Mouse (Mus musculus) liver, adult 2 months (tissue): Measurements from ENCODE around the gene Ak8. TPM values are rescaled to one million over a fixed set of nuclear protein-coding genes. Genes with fewer than 3 reads are reported as not detected.

ENCODE experiments used
- DNase-seq: peaks from one replicate; pipeline ENCODE4 v3.0.0-alpha.2; 2011; ENCODE audit warnings: low read depth, low spot score; ENCODE audit errors: extremely low read depth
- H3K27ac ChIP-seq: fragments of 200-500 bp; replicated peaks from 2 replicates; pipeline ENCODE4 v1.5.1; 2012; ENCODE audit warnings: low read depth, mild to moderate bottlenecking, control low read depth, inconsistent platforms, low read length; ENCODE audit not compliant: insufficient read depth
- H3K27me3 ChIP-seq: fragments of 200-500 bp; 2 replicates; pipeline ENCODE4 v1.6.1; 2012; ENCODE audit warnings: mild to moderate bottlenecking, moderate library complexity, low read length, inconsistent platforms; ENCODE audit not compliant: control insufficient read depth, insufficient read depth
- H3K36me3 ChIP-seq: fragments of 200-500 bp; 2 replicates; pipeline ENCODE4 v1.6.1; 2012; ENCODE audit warnings: low read length, inconsistent platforms; ENCODE audit not compliant: control insufficient read depth, insufficient read depth
- H3K4me1 ChIP-seq: fragments of 200-500 bp; 2 replicates; pipeline ENCODE4 v1.6.1; 2011; ENCODE audit warnings: low read length; ENCODE audit not compliant: control insufficient read depth, insufficient read depth
- H3K4me3 ChIP-seq: fragments of 200-500 bp; 2 replicates; pipeline ENCODE4 v1.5.1; 2011; ENCODE audit warnings: low read depth, mild to moderate bottlenecking, control low read depth, low read length, moderate library complexity; ENCODE audit not compliant: insufficient read depth
- H3K79me2 ChIP-seq: fragments of 200-500 bp; 2 replicates; pipeline ENCODE4 v1.6.1; 2012; ENCODE audit warnings: inconsistent platforms, mild to moderate bottlenecking, low read length, moderate library complexity; ENCODE audit not compliant: control insufficient read depth, insufficient read depth
- H3K9ac ChIP-seq: fragments of 200-500 bp; 2 replicates; pipeline ENCODE4 v1.6.1; 2012; ENCODE audit warnings: low read depth, mild to moderate bottlenecking, control low read depth, inconsistent platforms, low read length
- CTCF ChIP-seq: fragments of 200-500 bp; IDR thresholded peaks from 2 replicates; pipeline ENCODE4 v1.5.1; 2011; ENCODE audit warnings: low read depth, low read length, control low read depth
- POLR2A ChIP-seq: fragments of 200-500 bp; IDR thresholded peaks from 2 replicates; pipeline ENCODE4 v1.6.1; 2011; ENCODE audit warnings: low read length, control low read depth; ENCODE audit not compliant: insufficient read depth; ENCODE audit errors: extremely low read depth
- WGBS: fragments of 180-500 bp; shearing (Covaris S2); methylation state at CpG from one replicate; pipeline ENCODE4 v1.1.7; 2018; 5-methylcytosine and 5-hydroxymethylcytosine counted together
- polyA plus RNA-seq: library from polyadenylated mRNA; depleted of rRNA; stranded (reverse); fragments of >200 nt; gene quantifications from 2 replicates; pipeline ENCODE4 v1.2.3, GENCODE M21; 2012
- total RNA-seq: library from RNA; depleted of rRNA; stranded (reverse); fragments of >200 nt; gene quantifications from 2 replicates; pipeline ENCODE4 v1.2.3, GENCODE M21; 2014

Gene Ak8
- total and polyA plus RNA-seq, 2 experiments = 0.09 TPM; not detected in 1

DNA sequence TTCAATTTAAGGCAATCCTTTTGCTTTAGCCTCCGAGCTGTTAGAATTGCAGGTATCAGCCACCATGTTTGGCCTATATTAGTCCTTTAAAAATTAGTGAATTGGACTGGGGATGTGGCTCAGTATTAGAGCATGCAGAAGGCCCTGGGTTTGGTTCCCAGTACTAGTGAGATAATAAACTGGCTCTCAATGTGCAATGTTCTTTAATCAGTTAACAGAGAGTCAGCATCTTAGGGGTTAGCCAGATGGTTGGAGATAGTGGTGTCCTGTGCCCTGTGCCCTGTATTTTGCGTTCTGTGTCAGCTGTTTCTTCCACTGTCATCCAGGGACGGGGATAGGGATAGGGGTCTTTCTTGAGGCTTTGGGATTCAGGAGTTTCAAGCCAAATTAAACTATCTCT is 37.1 kb upstream of the Ak8 start:
- DNase-seq = no peak
- H3K27me3 ChIP-seq = no peaks in the 10 kb centered on the region
- H3K79me2 ChIP-seq = no peaks in the 10 kb centered on the region
- TF ChIP-seq CTCF (no peak), POLR2A (no peak)
- peaks cover 2% of the 10 kb centered on the region; the same call in 1 of the 2 replicates for H3K4me1 ChIP-seq
- H3K27ac ChIP-seq = no peak overlapping the region
- H3K36me3 ChIP-seq = peaks cover 55% of the 10 kb centered on the region
- no peak overlapping the region for H3K9ac ChIP-seq
- H3K4me3 ChIP-seq = no peak overlapping the region
- 97% methylated on average over 3 of the region's 3 CpGs for WGBS

DNA sequence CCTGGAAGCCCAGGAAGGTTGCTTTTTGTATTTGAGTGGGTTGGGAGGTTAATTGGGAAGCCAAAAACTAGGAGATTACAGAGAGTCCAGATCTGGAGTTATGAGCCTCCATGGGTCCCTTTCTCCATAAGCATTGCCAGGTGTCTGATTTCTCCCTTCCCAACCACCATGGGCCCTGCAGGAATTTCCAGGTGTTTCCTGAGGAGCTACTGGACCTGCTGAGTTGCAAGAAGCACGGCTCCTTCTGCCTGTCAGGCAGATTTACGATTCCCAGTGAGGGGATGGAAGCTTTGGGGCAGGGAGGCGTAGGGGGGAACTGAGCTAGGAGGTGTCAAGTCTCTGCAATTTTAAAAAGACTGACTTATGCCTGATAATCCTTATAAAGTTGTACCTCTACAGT is 34.1 kb upstream of the Ak8 start:
- Histone ChIP-seq H3K9ac (no peak overlapping the region), H3K27me3 (no peaks in the 10 kb centered on the region), H3K27ac (no peak overlapping the region), H3K4me3 (no peak overlapping the region), H3K79me2 (no peaks in the 10 kb centered on the region), H3K4me1 (no peaks in the 10 kb centered on the region), H3K36me3 (peaks cover 59% of the 10 kb centered on the region)
- WGBS = 89% methylated on average over 3 of the region's 3 CpGs
- TF ChIP-seq CTCF = no peak
- no peak for TF ChIP-seq POLR2A
- no peak for DNase-seq

DNA sequence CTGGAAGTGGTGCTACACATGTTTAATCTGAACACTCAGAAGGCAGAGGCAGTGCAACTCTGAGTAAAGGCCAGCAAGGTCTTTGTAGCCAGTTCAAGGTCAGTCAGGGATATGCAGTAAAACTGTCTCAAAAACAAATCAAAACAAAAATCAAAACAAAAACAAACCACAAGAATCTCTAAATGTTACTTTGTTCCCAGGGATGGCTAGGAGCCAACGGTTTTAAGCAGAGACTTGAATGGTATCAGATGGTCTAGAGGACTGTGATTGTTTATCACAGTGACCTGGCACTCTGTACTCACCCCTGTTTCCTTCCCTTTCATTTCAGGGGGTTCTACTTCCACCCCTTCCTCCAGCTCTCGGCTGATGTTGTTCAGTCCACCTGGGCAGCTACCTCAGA is 28.5 kb upstream of the Ak8 start:
- Histone ChIP-seq H3K27me3 (no peaks in the 10 kb centered on the region), H3K9ac (no peak overlapping the region), H3K79me2 (no peaks in the 10 kb centered on the region), H3K4me1 (no peaks in the 10 kb centered on the region), H3K4me3 (no peak overlapping the region), H3K36me3 (peaks cover 63% of the 10 kb centered on the region), H3K27ac (no peak overlapping the region)
- WGBS = 74% methylated on average over 2 of the region's 2 CpGs
- no peak for DNase-seq
- TF ChIP-seq CTCF (no peak), POLR2A (no peak)

DNA sequence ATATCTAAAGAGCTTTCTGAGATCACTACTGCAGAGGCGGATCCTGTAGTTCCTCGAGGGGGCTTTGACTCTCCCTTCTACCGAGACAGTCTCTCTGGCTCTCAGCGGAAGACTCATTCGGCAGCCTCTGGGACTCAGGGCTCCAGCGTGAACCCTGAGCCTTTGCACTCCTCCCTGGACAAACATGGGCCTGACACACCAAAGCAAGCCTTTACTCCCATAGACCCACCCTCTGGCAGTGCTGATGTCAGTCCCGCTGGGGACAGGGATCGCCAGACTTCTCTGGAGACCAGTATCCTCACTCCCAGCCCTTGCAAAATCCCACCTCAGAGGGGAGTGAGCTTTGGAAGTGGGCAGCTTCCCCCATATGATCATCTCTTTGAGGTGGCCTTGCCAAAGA is 24.0 kb upstream of the Ak8 start:
- Histone ChIP-seq H3K79me2 (no peaks in the 10 kb centered on the region), H3K27me3 (no peaks in the 10 kb centered on the region), H3K36me3 (peaks cover 63% of the 10 kb centered on the region), H3K4me1 (no peaks in the 10 kb centered on the region), H3K27ac (no peak overlapping the region), H3K4me3 (no peak overlapping the region), H3K9ac (no peak overlapping the region)
- TF ChIP-seq POLR2A (no peak), CTCF (no peak)
- 71% methylated on average over 8 of the region's 8 CpGs for WGBS
- no peak for DNase-seq

DNA sequence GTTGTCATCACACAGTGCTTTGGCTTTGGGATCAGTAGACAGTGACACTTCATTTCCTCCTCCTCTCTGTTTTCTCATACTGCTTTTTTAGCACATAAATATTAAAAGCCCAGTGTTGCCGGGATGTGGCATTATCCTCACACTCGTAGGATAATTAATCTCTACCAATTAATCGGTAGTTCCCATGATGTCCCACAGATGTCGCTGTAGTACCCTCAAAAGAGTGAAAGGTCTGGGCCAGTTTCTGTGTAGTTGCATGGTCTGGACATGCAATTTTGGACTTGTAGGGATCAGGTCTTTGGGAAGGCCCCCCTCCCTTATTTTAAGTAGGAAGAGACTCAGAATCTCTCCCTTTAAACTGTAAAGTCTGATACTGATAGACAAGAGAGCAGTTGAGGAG is 19.3 kb upstream of the Ak8 start:
- Histone ChIP-seq H3K27me3 (no peaks in the 10 kb centered on the region), H3K4me3 (no peak overlapping the region), H3K27ac (no peak overlapping the region), H3K9ac (no peak overlapping the region), H3K79me2 (no peaks in the 10 kb centered on the region), H3K36me3 (peaks cover 49% of the 10 kb centered on the region), H3K4me1 (no peaks in the 10 kb centered on the region)
- WGBS = 47% methylated on average over 4 of the region's 4 CpGs
- no peak for DNase-seq
- TF ChIP-seq POLR2A (no peak), CTCF (no peak)

DNA sequence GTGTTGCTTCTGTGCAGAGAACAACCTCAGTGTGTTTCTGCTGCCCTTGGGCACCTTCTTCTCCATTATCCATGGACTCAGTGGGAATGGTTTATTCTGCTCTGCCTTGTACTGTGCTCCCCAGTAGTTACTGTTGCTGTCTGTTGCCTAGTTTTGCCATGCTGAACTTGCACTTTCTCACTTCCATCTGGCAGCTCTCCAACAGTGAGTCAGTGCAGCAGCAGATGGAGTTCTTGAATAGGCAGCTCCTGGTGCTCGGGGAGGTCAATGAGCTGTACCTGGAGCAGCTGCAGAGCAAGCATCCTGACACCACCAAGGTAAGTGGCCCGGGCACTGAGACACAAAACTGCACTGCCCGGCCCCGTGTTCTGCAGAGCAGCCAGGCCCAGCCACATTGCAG is 18.2 kb upstream of the Ak8 start:
- Histone ChIP-seq H3K4me3 (no peak overlapping the region), H3K27ac (no peak overlapping the region), H3K9ac (no peak overlapping the region), H3K36me3 (peaks cover 50% of the 10 kb centered on the region), H3K4me1 (no peaks in the 10 kb centered on the region), H3K27me3 (no peaks in the 10 kb centered on the region), H3K79me2 (no peaks in the 10 kb centered on the region)
- WGBS = 78% methylated on average over 4 of the region's 4 CpGs
- TF ChIP-seq POLR2A (no peak), CTCF (no peak)
- no peak for DNase-seq
